Mouse (Mus musculus): ENCODE measurements around the gene Nepro. TPM values are rescaled to one million over a fixed set of nuclear protein-coding genes. Genes with fewer than 3 reads are reported as not detected.

The Nepro gene
- polyA plus RNA-seq, 1 experiment from 2014 or later = 2.3 TPM

GRCm38 (mm10) chr16:44767506-44767905 lies 43.4 kb downstream of the Nepro start:
- TF ChIP-seq CTCF (IDR thresholded peaks at IDR 0.05; ENCODE audit: low read depth) = no peak
- WGBS = 80% methylated on average over 7 of the region's 7 CpGs
- ATAC-seq = no peak

GRCm38 (mm10) chr16:44767967-44768366 lies 43.9 kb downstream of the Nepro start:
- Histone ChIP-seq H3K4me3 (ENCODE audit: low read depth, low read length) (no peak overlapping the region), H3K4me2 (replicated peaks; ENCODE audit: low read depth) (no peak overlapping the region), H3K27ac (ENCODE audit: low read depth, low read length) (no peak overlapping the region), H3K4me1 (replicated peaks; ENCODE audit: control insufficient read depth, insufficient read depth, low read length) (no peaks in the 10 kb centered on the region), H3K9me3 (ENCODE audit: control insufficient read depth) (no peaks in the 10 kb centered on the region), H3K27me3 (replicated peaks; ENCODE audit: control insufficient read depth, insufficient read depth, low read length) (no peaks in the 10 kb centered on the region), H3K36me3 (ENCODE audit: control insufficient read depth, insufficient read depth) (no peaks in the 10 kb centered on the region), H3K9ac (ENCODE audit: low read depth, low read length) (no peak overlapping the region)
- peak; percentile 85 for TF ChIP-seq CTCF (IDR thresholded peaks at IDR 0.05; ENCODE audit: low read depth)
- WGBS = 47% methylated on average over 2 of the region's 2 CpGs
- no peak for ATAC-seq

More at GRCm38 (mm10) chr16:44767506-44767905, 43.4 kb downstream of the Nepro start:
- Histone ChIP-seq H3K4me1 (replicated peaks; ENCODE audit: control insufficient read depth, insufficient read depth, low read length) (no peaks in the 10 kb centered on the region), H3K36me3 (ENCODE audit: control insufficient read depth, insufficient read depth) (no peaks in the 10 kb centered on the region), H3K27me3 (replicated peaks; ENCODE audit: control insufficient read depth, insufficient read depth, low read length) (no peaks in the 10 kb centered on the region), H3K4me3 (ENCODE audit: low read depth, low read length) (no peak overlapping the region), H3K9me3 (ENCODE audit: control insufficient read depth) (no peaks in the 10 kb centered on the region), H3K27ac (ENCODE audit: low read depth, low read length) (no peak overlapping the region), H3K4me2 (replicated peaks; ENCODE audit: low read depth) (no peak overlapping the region), H3K9ac (ENCODE audit: low read depth, low read length) (no peak overlapping the region)

- H3K4me1 ChIP-seq (replicated peaks; ENCODE audit: control insufficient read depth, insufficient read depth, low read length) = no peaks in the 10 kb centered on the region
- no peaks in the 10 kb centered on the region for H3K9me3 ChIP-seq (ENCODE audit: control insufficient read depth)
- no peaks in the 10 kb centered on the region for H3K36me3 ChIP-seq (ENCODE audit: control insufficient read depth, insufficient read depth)
- H3K4me3 ChIP-seq (ENCODE audit: low read depth, low read length) = no peak overlapping the region
- no peak overlapping the region for H3K4me2 ChIP-seq (replicated peaks; ENCODE audit: low read depth)
- no peak overlapping the region for H3K9ac ChIP-seq (ENCODE audit: low read depth, low read length)
- TF ChIP-seq CTCF (IDR thresholded peaks at IDR 0.05; ENCODE audit: low read depth) = no peak
- WGBS = 63% methylated on average over 6 of the region's 6 CpGs
- H3K27ac ChIP-seq (ENCODE audit: low read depth, low read length) = no peak overlapping the region
- no peak for ATAC-seq
- no peaks in the 10 kb centered on the region for H3K27me3 ChIP-seq (replicated peaks; ENCODE audit: control insufficient read depth, insufficient read depth, low read length)
Observed at GRCm38 (mm10) chr16:44772577-44772976, 48.5 kb downstream of the Nepro start.

- Histone ChIP-seq H3K27ac (ENCODE audit: low read depth, low read length) (no peak overlapping the region), H3K4me1 (replicated peaks; ENCODE audit: control insufficient read depth, insufficient read depth, low read length) (no peaks in the 10 kb centered on the region), H3K4me2 (replicated peaks; ENCODE audit: low read depth) (no peak overlapping the region), H3K27me3 (replicated peaks; ENCODE audit: control insufficient read depth, insufficient read depth, low read length) (no peaks in the 10 kb centered on the region), H3K4me3 (ENCODE audit: low read depth, low read length) (no peak overlapping the region), H3K9ac (ENCODE audit: low read depth, low read length) (no peak overlapping the region), H3K36me3 (ENCODE audit: control insufficient read depth, insufficient read depth) (no peaks in the 10 kb centered on the region), H3K9me3 (ENCODE audit: control insufficient read depth) (no peaks in the 10 kb centered on the region)
- no peak for ATAC-seq
- WGBS = 80% methylated on average over 3 of the region's 3 CpGs
- no peak for TF ChIP-seq CTCF (IDR thresholded peaks at IDR 0.05; ENCODE audit: low read depth)
Observed at GRCm38 (mm10) chr16:44773673-44774072, 49.6 kb downstream of the Nepro start.

- no peaks in the 10 kb centered on the region for H3K36me3 ChIP-seq (ENCODE audit: control insufficient read depth, insufficient read depth)
- no peak overlapping the region for H3K4me2 ChIP-seq (replicated peaks; ENCODE audit: low read depth)
- H3K4me3 ChIP-seq (ENCODE audit: low read depth, low read length) = no peak overlapping the region
- H3K4me1 ChIP-seq (replicated peaks; ENCODE audit: control insufficient read depth, insufficient read depth, low read length) = no peaks in the 10 kb centered on the region
- WGBS = 88% methylated on average over 6 of the region's 6 CpGs
- no peak for TF ChIP-seq CTCF (IDR thresholded peaks at IDR 0.05; ENCODE audit: low read depth)
- no peaks in the 10 kb centered on the region for H3K27me3 ChIP-seq (replicated peaks; ENCODE audit: control insufficient read depth, insufficient read depth, low read length)
- ATAC-seq = no peak
- no peaks in the 10 kb centered on the region for H3K9me3 ChIP-seq (ENCODE audit: control insufficient read depth)
- no peak overlapping the region for H3K9ac ChIP-seq (ENCODE audit: low read depth, low read length)
- no peak overlapping the region for H3K27ac ChIP-seq (ENCODE audit: low read depth, low read length)
Observed at GRCm38 (mm10) chr16:44774201-44774600, 50.1 kb downstream of the Nepro start.

- no peak overlapping the region for H3K27ac ChIP-seq (ENCODE audit: low read depth, low read length)
- 55% methylated on average over 17 of the region's 17 CpGs for WGBS
- H3K36me3 ChIP-seq (ENCODE audit: control insufficient read depth, insufficient read depth) = no peaks in the 10 kb centered on the region
Observed at GRCm38 (mm10) chr16:44778538-44779147, 54.5 kb downstream of the Nepro start.

More at GRCm38 (mm10) chr16:44778538-44779147, 54.5 kb downstream of the Nepro start:
- no peak overlapping the region for H3K9ac ChIP-seq (ENCODE audit: low read depth, low read length)
- no peaks in the 10 kb centered on the region for H3K9me3 ChIP-seq (ENCODE audit: control insufficient read depth)
- TF ChIP-seq CTCF (IDR thresholded peaks at IDR 0.05; ENCODE audit: low read depth) = no peak
- ATAC-seq = no peak
- H3K4me2 ChIP-seq (replicated peaks; ENCODE audit: low read depth) = peak overlapping the region; percentile 24
- no peak overlapping the region for H3K4me3 ChIP-seq (ENCODE audit: low read depth, low read length)
- H3K4me1 ChIP-seq (replicated peaks; ENCODE audit: control insufficient read depth, insufficient read depth, low read length) = no peaks in the 10 kb centered on the region
- no peaks in the 10 kb centered on the region for H3K27me3 ChIP-seq (replicated peaks; ENCODE audit: control insufficient read depth, insufficient read depth, low read length)

All from intestine, postnatal 0 days (tissue).